Mouse (Mus musculus) lung, embryonic 14.5 days (tissue): Measurements from ENCODE around the gene Kalrn. TPM values are rescaled to one million over a fixed set of nuclear protein-coding genes. Genes with fewer than 3 reads are reported as not detected.

Experiments
- ATAC-seq: fragments of 200-750 bp; cut with Nextera tagmentation; 2 replicates; pipeline ENCODE4 v1.8.0; 2017; ENCODE audit warnings: mild to moderate bottlenecking, moderate TSS enrichment, moderate library complexity; ENCODE audit not compliant: insufficient read depth
- DNase-seq: peaks from one replicate; pipeline ENCODE4 v3.0.0-alpha.2; 2015
- H3K27ac ChIP-seq: fragments of 300-500 bp; sonication (generic); 2 replicates; pipeline ENCODE4 v1.5.1; 2014; ENCODE audit warnings: low read depth, mild to moderate bottlenecking, moderate library complexity
- H3K27me3 ChIP-seq: fragments of 300-500 bp; sonication (generic); 2 replicates; pipeline ENCODE4 v1.6.1; 2014; ENCODE audit warnings: low read length, control low read depth; ENCODE audit not compliant: insufficient read depth
- H3K36me3 ChIP-seq: fragments of 300-500 bp; sonication (generic); 2 replicates; pipeline ENCODE4 v1.6.1; 2014; ENCODE audit warnings: control low read depth; ENCODE audit not compliant: insufficient read depth
- H3K4me1 ChIP-seq: fragments of 300-500 bp; sonication (generic); 2 replicates; pipeline ENCODE4 v1.6.1; 2014; ENCODE audit warnings: antibody characterized with exemption, control low read depth; ENCODE audit not compliant: insufficient read depth
- H3K4me2 ChIP-seq: fragments of 300-500 bp; sonication (generic); 2 replicates; pipeline ENCODE4 v1.6.1; 2014; ENCODE audit warnings: mild to moderate bottlenecking
- H3K4me3 ChIP-seq: fragments of 300-500 bp; sonication (generic); 2 replicates; pipeline ENCODE4 v1.5.1; 2014; ENCODE audit warnings: low read depth, low read length
- H3K9ac ChIP-seq: fragments of 300-500 bp; sonication (generic); 2 replicates; pipeline ENCODE4 v1.6.1; 2014
- H3K9me3 ChIP-seq: fragments of 300-500 bp; sonication (generic); 2 replicates; pipeline ENCODE4 v1.6.1; 2016; ENCODE audit warnings: low read depth, low read length, control low read depth
- CTCF ChIP-seq: IDR thresholded peaks from 2 replicates; pipeline ENCODE4 v1.5.1; 2016; ENCODE audit warnings: antibody characterized with exemption, low read depth
- WGBS: fragments of 180-500 bp; shearing (Covaris S2); extraction: QIAGEN DNeasy Blood & Tissue Kit; methylation state at CpG from one replicate; pipeline ENCODE4 v1.1.7; 2014; 5-methylcytosine and 5-hydroxymethylcytosine counted together
- polyA plus RNA-seq: library from polyadenylated mRNA; unstranded; fragments of >200 nt; fragmentation: Nextera tagmentation; extraction: Ambion mirVana; gene quantifications from 2 replicates; pipeline ENCODE4 v1.2.1, GENCODE M21; 2014

Gene Kalrn
- polyA plus RNA-seq, 1 experiment from 2014 or later = 15.0 TPM

DNA sequence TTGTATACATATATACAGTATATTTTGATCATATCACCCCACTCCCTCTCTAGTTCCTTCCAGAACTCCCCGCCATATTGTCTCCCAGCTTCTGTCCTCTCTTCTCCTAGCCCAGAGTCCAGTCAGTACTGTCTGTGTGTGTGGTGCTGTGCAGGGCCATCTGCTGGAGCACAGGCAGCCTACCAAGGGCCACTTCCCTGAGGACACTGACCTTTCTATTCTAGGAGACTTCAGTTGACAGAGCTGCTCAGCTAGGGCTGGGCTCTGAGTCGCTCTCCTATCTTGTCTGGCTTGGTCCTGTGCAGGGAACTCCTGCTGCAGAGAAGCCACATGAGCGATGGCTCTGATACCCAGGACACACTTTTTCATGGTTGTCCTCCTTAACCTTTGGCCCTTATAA, 577.8 kb downstream of the Kalrn start:
- 78% methylated on average over 3 of the region's 3 CpGs for WGBS
- no peak overlapping the region for H3K4me2 ChIP-seq
- ATAC-seq (no peak; the same call in 1 of the 2 replicates), DNase-seq (no peak)
- H3K9ac ChIP-seq = no peak overlapping the region
- no peak overlapping the region for H3K27ac ChIP-seq
- no peaks in the 10 kb centered on the region for H3K36me3 ChIP-seq
- TF ChIP-seq CTCF = no peak
- H3K4me1 ChIP-seq = no peaks in the 10 kb centered on the region
- no peaks in the 10 kb centered on the region for H3K27me3 ChIP-seq
- H3K9me3 ChIP-seq = no peaks in the 10 kb centered on the region
- no peak overlapping the region for H3K4me3 ChIP-seq

DNA sequence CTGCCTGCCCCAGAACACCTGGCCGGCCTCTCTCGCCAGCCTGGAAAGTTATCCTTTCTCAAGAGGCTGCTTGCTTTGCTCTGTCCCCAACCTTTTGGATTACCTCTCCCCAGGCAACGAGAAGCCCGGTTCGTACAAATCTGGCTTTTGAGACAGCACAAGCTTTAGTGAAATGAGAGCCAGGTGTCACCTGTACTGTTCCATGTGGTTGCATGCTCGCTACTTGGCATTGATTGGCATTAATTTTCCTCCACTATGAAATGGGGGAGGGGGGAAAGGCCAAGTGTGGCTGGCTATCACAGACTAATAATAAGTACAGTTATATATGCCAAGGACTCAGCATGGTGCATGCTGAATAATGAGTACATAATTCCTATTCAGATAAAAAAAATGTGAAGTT, 579.0 kb downstream of the Kalrn start:
- no peak overlapping the region for H3K27ac ChIP-seq
- H3K4me2 ChIP-seq = no peak overlapping the region
- ATAC-seq (no peak), DNase-seq (no peak)
- TF ChIP-seq CTCF = no peak
- no peaks in the 10 kb centered on the region for H3K36me3 ChIP-seq
- no peaks in the 10 kb centered on the region for H3K4me1 ChIP-seq
- H3K9me3 ChIP-seq = no peaks in the 10 kb centered on the region
- no peaks in the 10 kb centered on the region for H3K27me3 ChIP-seq
- 81% methylated on average over 6 of the region's 6 CpGs for WGBS
- H3K4me3 ChIP-seq = no peak overlapping the region
- no peak overlapping the region for H3K9ac ChIP-seq

- no peak for DNase-seq
- WGBS = 55% methylated on average over 4 of the region's 4 CpGs
- no peak for TF ChIP-seq CTCF
- no peak for ATAC-seq
- Histone ChIP-seq H3K9ac (no peak overlapping the region), H3K36me3 (no peaks in the 10 kb centered on the region), H3K4me3 (no peak overlapping the region), H3K4me1 (no peaks in the 10 kb centered on the region), H3K27ac (no peak overlapping the region), H3K27me3 (no peaks in the 10 kb centered on the region), H3K9me3 (no peaks in the 10 kb centered on the region), H3K4me2 (no peak overlapping the region)
These were observed 582.6 kb downstream of the Kalrn start for GRCm38 (mm10) chr16:33990712-33991111.

DNA sequence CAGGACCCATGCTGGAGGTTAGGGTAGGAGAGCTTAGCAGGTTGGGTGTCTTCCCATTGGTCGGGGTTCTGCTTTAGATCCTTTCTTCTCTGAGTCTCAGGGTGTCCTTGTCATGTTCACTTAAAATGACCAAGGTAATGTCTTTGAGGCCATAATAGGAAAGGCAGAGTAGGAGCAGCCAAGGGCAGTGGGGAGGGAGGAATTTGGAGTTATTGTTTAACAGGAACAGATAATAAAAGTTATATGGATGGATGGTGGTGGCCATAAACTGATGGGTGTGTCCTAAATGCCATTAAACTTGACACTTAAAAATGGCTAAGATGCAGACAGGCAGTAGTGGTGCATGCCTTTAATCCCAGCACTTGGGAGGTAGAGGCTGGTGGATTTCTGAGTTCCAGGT, 584.2 kb downstream of the Kalrn start:
- Histone ChIP-seq H3K9me3 (no peaks in the 10 kb centered on the region), H3K4me1 (no peaks in the 10 kb centered on the region), H3K27ac (no peak overlapping the region), H3K36me3 (no peaks in the 10 kb centered on the region), H3K4me2 (no peak overlapping the region), H3K27me3 (no peaks in the 10 kb centered on the region), H3K9ac (no peak overlapping the region), H3K4me3 (no peak overlapping the region)
- no peak for DNase-seq
- no peak for TF ChIP-seq CTCF
- WGBS = 87% methylated on average over 1 of the region's 1 CpGs
- no peak for ATAC-seq

DNA sequence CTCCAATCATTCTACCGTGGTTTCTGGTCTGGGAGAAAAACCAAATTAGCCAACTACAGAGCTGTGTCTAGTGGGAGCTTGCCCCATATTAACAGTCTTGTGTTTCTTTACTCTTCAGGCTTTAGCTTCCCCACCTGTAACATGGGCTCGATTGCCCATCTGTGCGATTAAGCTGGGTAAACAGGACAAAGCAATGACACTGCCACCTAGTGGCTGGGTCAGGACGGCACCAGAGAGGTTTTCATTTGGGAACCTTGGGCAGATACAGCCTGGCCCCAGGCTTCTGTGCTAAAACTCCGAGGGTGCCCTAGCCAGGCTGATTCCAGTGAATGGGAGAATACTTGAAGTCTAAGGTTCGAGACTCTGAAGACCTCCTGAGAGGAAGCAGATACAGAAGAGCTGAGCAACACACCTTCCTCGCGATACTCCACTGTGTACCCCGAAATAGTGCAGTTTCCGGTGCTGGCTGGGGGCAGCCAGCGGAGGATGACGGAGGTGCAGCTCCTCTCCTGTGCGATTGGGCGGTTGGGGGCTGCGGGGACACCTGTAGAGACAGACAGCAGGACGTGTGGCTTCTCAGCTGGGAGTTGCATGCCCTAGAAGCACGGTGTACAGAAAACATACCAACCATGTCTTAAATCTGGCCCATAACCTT, 584.8 kb downstream of the Kalrn start:
- peak; percentile 88 for TF ChIP-seq CTCF

DNA sequence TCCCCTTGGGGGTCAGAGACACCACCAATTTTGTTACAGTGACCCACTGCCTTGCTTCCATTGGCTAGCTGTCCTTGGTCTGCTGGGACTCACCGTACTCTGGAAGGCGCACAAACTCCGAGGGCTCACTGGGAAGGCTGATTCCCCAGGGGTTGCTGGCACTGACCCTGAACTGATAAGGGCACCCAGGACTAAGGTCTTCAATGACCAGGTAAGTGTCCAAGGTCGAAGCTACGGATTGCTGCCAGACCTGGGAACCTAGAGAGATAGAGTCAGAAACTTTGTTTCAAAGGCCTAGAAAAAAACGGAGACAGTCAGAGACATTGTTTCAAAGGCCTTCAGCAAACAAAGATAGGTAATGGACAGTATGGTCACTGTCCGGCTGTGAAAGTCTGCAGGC, 586.3 kb downstream of the Kalrn start:
- WGBS = 84% methylated on average over 7 of the region's 7 CpGs
- H3K4me2 ChIP-seq = no peak overlapping the region
- ATAC-seq (no peak), DNase-seq (no peak)
- no peaks in the 10 kb centered on the region for H3K9me3 ChIP-seq
- H3K27me3 ChIP-seq = no peaks in the 10 kb centered on the region
- no peaks in the 10 kb centered on the region for H3K36me3 ChIP-seq
- no peak for TF ChIP-seq CTCF
- H3K4me3 ChIP-seq = no peak overlapping the region
- H3K4me1 ChIP-seq = no peaks in the 10 kb centered on the region
- no peak overlapping the region for H3K27ac ChIP-seq
- no peak overlapping the region for H3K9ac ChIP-seq

More for the DNA sequence above, 584.8 kb downstream of the Kalrn start:
- Histone ChIP-seq H3K9me3 (no peaks in the 10 kb centered on the region), H3K36me3 (no peaks in the 10 kb centered on the region), H3K4me3 (no peak overlapping the region), H3K27me3 (no peaks in the 10 kb centered on the region), H3K4me2 (no peak overlapping the region), H3K4me1 (no peaks in the 10 kb centered on the region), H3K9ac (no peak overlapping the region), H3K27ac (no peak overlapping the region)
- peak; percentile 75 for DNase-seq
- WGBS = 60% methylated on average over 17 of the region's 17 CpGs
- no peak for ATAC-seq

- no peak overlapping the region for H3K27ac ChIP-seq
- H3K4me1 ChIP-seq = no peaks in the 10 kb centered on the region
- no peaks in the 10 kb centered on the region for H3K9me3 ChIP-seq
- H3K4me2 ChIP-seq = no peak overlapping the region
- no peak for DNase-seq
- no peaks in the 10 kb centered on the region for H3K36me3 ChIP-seq
- H3K27me3 ChIP-seq = no peaks in the 10 kb centered on the region
- no peak overlapping the region for H3K4me3 ChIP-seq
- WGBS = 86% methylated on average over 6 of the region's 6 CpGs
- no peak for TF ChIP-seq CTCF
- no peak for ATAC-seq
- H3K9ac ChIP-seq = no peak overlapping the region
These were observed 588.0 kb downstream of the Kalrn start for GRCm38 (mm10) chr16:33985372-33985771.
